In genomic region chr17:84790447-84791098, GRCm38 (mm10) we compare ENCODE assay signal across 8 mouse cellular contexts. TPM values are rescaled to one million over a fixed set of nuclear protein-coding genes. Genes with fewer than 3 reads are reported as not detected.
DNase-seq lines count a peak whose midpoint lies in the region; ATAC-seq and TF ChIP-seq lines count a peak whose summit lies in the region.

Gene Lrpprc, minus strand, starts transcription at chr17:84790789.

- peak; percentile 96 for ATAC-seq in common myeloid progenitor, adult 5-6 weeks (replicated peaks; ENCODE audit: low read depth, poor library complexity, severe bottlenecking)
- peak; percentile 99 for ATAC-seq in hindbrain, postnatal 0 days
- peak; percentile 95 for ATAC-seq in megakaryocyte, adult 5-6 weeks (ENCODE audit: poor library complexity, severe bottlenecking)

- TF ChIP-seq CTCF in gastrocnemius, adult 2 months (IDR thresholded peaks at IDR 0.05): no peak
- TF ChIP-seq CTCF in hindbrain, postnatal 0 days (IDR thresholded peaks at IDR 0.05; ENCODE audit: low read depth): no peak
- TF ChIP-seq CTCF in left cerebral cortex, adult 2 months (IDR thresholded peaks at IDR 0.05): no peak

- no peaks in the 10 kb centered on the region for H3K9me3 ChIP-seq in hindbrain, postnatal 0 days (ENCODE audit: low read length)

- H3K4me1 ChIP-seq in hindbrain, postnatal 0 days (ENCODE audit: insufficient read depth, low read length): 0 out of 2 replicates have a peak, but pooled peaks cover 7% of the 10 kb centered on the region

- WGBS in hindbrain, postnatal 0 days: under 1% methylated on average over 44 of the region's 51 CpGs

- peak within 1 kb of the TSS; percentile 98 for H3K27ac ChIP-seq in gastrocnemius, adult 2 months
- H3K27ac ChIP-seq in hindbrain, postnatal 0 days: peak within 1 kb of the TSS; percentile 89
- H3K27ac ChIP-seq in left cerebral cortex, adult 2 months: peak within 1 kb of the TSS; percentile 100

- H3K4me3 ChIP-seq in gastrocnemius, adult 2 months: peak within 1 kb of the TSS; percentile 97
- peak within 1 kb of the TSS; percentile 100 for H3K4me3 ChIP-seq in hindbrain, postnatal 0 days (ENCODE audit: low read length)
- H3K4me3 ChIP-seq in left cerebral cortex, adult 2 months: peak within 1 kb of the TSS; percentile 82

- 0 out of 2 replicates have a peak, but pooled peaks cover 6% of the 10 kb centered on the region for H3K36me3 ChIP-seq in hindbrain, postnatal 0 days (ENCODE audit: insufficient read depth, low read length)

- H3K9ac ChIP-seq in hindbrain, postnatal 0 days (replicated peaks; ENCODE audit: low read length): peak within 1 kb of the TSS; percentile 91

- peak within 1 kb of the TSS; percentile 88 for H3K4me2 ChIP-seq in hindbrain, postnatal 0 days (ENCODE audit: low read depth, low read length)

- intact Hi-C loops in gastrocnemius, adult 2 months (cut with DNase I): loop anchor here (5.0 to 10.0 kb wide), 2 partner anchors 164 to 302 kb away; partner anchors contain the start of genes Camkmt, Ppm1b and Prepl
- intact Hi-C loops in left cerebral cortex, adult 2 months (cut with DNase I): loop anchor here (1.0 to 2.0 kb wide), 2 partner anchors 166 to 300 kb away; partner anchors contain the start of genes Camkmt, Ppm1b and Prepl

- no peaks in the 10 kb centered on the region for H3K27me3 ChIP-seq in hindbrain, postnatal 0 days (ENCODE audit: insufficient read depth, low read length)

- DNase-seq in ZHBTc4 (ENCODE audit: low read depth, low spot score): peak; percentile 93
- DNase-seq in gastrocnemius, adult 2 months: peak; percentile 97
- DNase-seq in hindbrain, postnatal 0 days (ENCODE audit: low spot score): peak; percentile 97
- peak; percentile 92 to 94 for DNase-seq in left cerebral cortex, adult 2 months (ENCODE audit: extremely low spot score in 1 of 2, low spot score in 2 of 2)
- DNase-seq in right cerebral cortex, adult 2 months (ENCODE audit: low spot score in 2 of 2): peak; percentile 93 to 94
- DNase-seq in urinary bladder, postnatal 14 days (ENCODE audit: low spot score): peak; percentile 94

RNA-seq across cellular contexts. Expression of gene Lrpprc, which starts in this region (rescaled TPM):
- total RNA-seq in common myeloid progenitor, adult 5-6 weeks (2017): 83.9 and 86.6 TPM in 2 replicates
- total RNA-seq in gastrocnemius, adult 2 months (2021): 10 to 100 TPM; 61.7 to 84.8 TPM
- 46.1 and 47.3 TPM in 2 replicates for total RNA-seq in hindbrain, postnatal 0 days (2014; rRNA removed)
- 38.1 and 39.1 TPM in 2 replicates for polyA plus RNA-seq in hindbrain, postnatal 0 days (2015; fragmentation: Nextera tagmentation; extraction: Ambion mirVana)
- 10 to 100 TPM; 59.0 to 63.0 TPM for total RNA-seq in left cerebral cortex, adult 2 months (2021)
- 17.5 and 18.2 TPM in 2 replicates for total RNA-seq in megakaryocyte, adult 5-6 weeks (2015)
- total RNA-seq in megakaryocyte, adult 5-6 weeks (2017): 32.5 and 34.3 TPM in 2 replicates

Comparison
In these comparisons a context has a peak if more than half of its experiments do, and no peak if none do; other contexts are left out.
1. Peak in every context shown above with its lines: DNase-seq, ATAC-seq, H3K4me3 ChIP-seq and H3K27ac ChIP-seq.